In genomic region chr7:143037306-143037705, GRCm38 (mm10) we compare ENCODE assay signal across 29 mouse cellular contexts. TPM values are rescaled to one million over a fixed set of nuclear protein-coding genes. Genes with fewer than 3 reads are reported as not detected.
DNase-seq lines count a peak whose midpoint lies in the region; ATAC-seq and TF ChIP-seq lines count a peak whose summit lies in the region.
"Had no signal": no experiment of that assay in that cellular context is flagged by ENCODE, and none has a peak within 500 bp of the region (broad histone marks: within the 10 kb centered on the region; RNA-seq: fewer than 3 reads in every experiment).

No protein-coding gene starts in this region.

- no peak for TF ChIP-seq RAD21 in MEL (IDR thresholded peaks at IDR 0.05; ENCODE audit: low read depth, low read length)

- no peaks in the 10 kb centered on the region; the same call in 1 of the 2 replicates for H3K27me3 ChIP-seq in liver, adult 2 months (ENCODE audit: control insufficient read depth, insufficient read depth, low read length)
- no peaks in the 10 kb centered on the region for H3K27me3 ChIP-seq in liver, postnatal 0 days (ENCODE audit: insufficient read depth, low read length)
- no peaks in the 10 kb centered on the region for H3K27me3 ChIP-seq in MEL (ENCODE audit: control insufficient read depth in 1 of 2, insufficient read depth in 2 of 2, low read length in 2 of 2)
- H3K27me3 ChIP-seq: forebrain, embryonic 13.5 days; heart, embryonic 12.5 days; heart, embryonic 15.5 days; hindbrain, embryonic 13.5 days had no signal

- ATAC-seq in liver, postnatal 0 days: no peak
- peak; percentile 43; the same call in 1 of the 2 replicates for ATAC-seq in common myeloid progenitor, adult 5-6 weeks (replicated peaks; ENCODE audit: low read depth, poor library complexity, severe bottlenecking)
- ATAC-seq: forebrain, embryonic 13.5 days; forebrain, embryonic 16.5 days; hindbrain, embryonic 16.5 days; intestine, embryonic 15.5 days had no signal

- H3K79me2 ChIP-seq in liver, adult 2 months (ENCODE audit: control insufficient read depth, insufficient read depth, low read length): no peaks in the 10 kb centered on the region
- H3K79me2 ChIP-seq in MEL (ENCODE audit: control insufficient read depth, insufficient read depth, low read length, poor library complexity): no peaks in the 10 kb centered on the region

- H3K9me3 ChIP-seq in liver, postnatal 0 days (ENCODE audit: low read length): no peaks in the 10 kb centered on the region
- no peaks in the 10 kb centered on the region for H3K9me3 ChIP-seq in MEL (replicated peaks; ENCODE audit: insufficient read depth, low read length)
- H3K9me3 ChIP-seq: forebrain, embryonic 10.5 days; forebrain, embryonic 13.5 days; G1E; heart, embryonic 12.5 days; heart, embryonic 15.5 days; hindbrain, embryonic 10.5 days; hindbrain, embryonic 13.5 days; intestine, embryonic 15.5 days had no signal

- H3K9ac ChIP-seq in liver, adult 2 months (ENCODE audit: low read depth, low read length): no peak overlapping the region
- no peak overlapping the region for H3K9ac ChIP-seq in liver, postnatal 0 days (replicated peaks)
- no peak overlapping the region for H3K9ac ChIP-seq in MEL (ENCODE audit: control insufficient read depth, low read depth, low read length, poor library complexity, severe bottlenecking)
- H3K9ac ChIP-seq: forebrain, embryonic 13.5 days; heart, embryonic 12.5 days; heart, embryonic 15.5 days; hindbrain, embryonic 13.5 days; intestine, embryonic 15.5 days had no signal

- WGBS in liver, adult 2 months: 89% methylated on average over 4 of the region's 4 CpGs
- 62% methylated on average over 4 of the region's 4 CpGs for WGBS in liver, postnatal 0 days (ENCODE audit: insufficient replicate concordance)

- no peak overlapping the region for H3K4me2 ChIP-seq in liver, postnatal 0 days (ENCODE audit: low read depth, low read length)
- H3K4me2 ChIP-seq: forebrain, embryonic 13.5 days; heart, embryonic 12.5 days; heart, embryonic 15.5 days; hindbrain, embryonic 13.5 days; intestine, embryonic 15.5 days had no signal

- peaks cover 20% of the 10 kb centered on the region for H3K4me1 ChIP-seq in liver, adult 2 months (ENCODE audit: control insufficient read depth, insufficient read depth, low read length)
- H3K4me1 ChIP-seq in liver, postnatal 0 days (ENCODE audit: insufficient read depth): peaks cover 14% of the 10 kb centered on the region
- H3K4me1 ChIP-seq in MEL (ENCODE audit: control insufficient read depth in 1 of 2, insufficient read depth in 2 of 2, low read length in 2 of 2): peaks cover 43 to 57% of the 10 kb centered on the region in 2 experiments
- H3K4me1 ChIP-seq: forebrain, embryonic 13.5 days; hindbrain, embryonic 13.5 days had no signal

- no peak for TF ChIP-seq CTCF in liver, adult 2 months (IDR thresholded peaks at IDR 0.05; ENCODE audit: low read depth, low read length)
- TF ChIP-seq CTCF in liver, postnatal 0 days (IDR thresholded peaks at IDR 0.05; ENCODE audit: low read depth): no peak
- no peak for TF ChIP-seq CTCF in MEL (IDR thresholded peaks at IDR 0.05 in 2 of 3, conservative IDR thresholded peaks at IDR 0.05 in 1 of 3; ENCODE audit: control insufficient read depth in 1 of 3, insufficient read depth in 1 of 3, low read depth in 2 of 3, low read length in 3 of 3, poor library complexity in 1 of 3, severe bottlenecking in 1 of 3)

- 0 out of 2 replicates have a peak overlapping the region, but pooled peaks have one; percentile 12 for H3K27ac ChIP-seq in liver, adult 2 months (replicated peaks; ENCODE audit: insufficient read depth, low read depth, low read length)
- no peak overlapping the region for H3K27ac ChIP-seq in liver, postnatal 0 days (ENCODE audit: low read depth)
- H3K27ac ChIP-seq in MEL (ENCODE audit: control insufficient read depth, low read depth, low read length): no peak overlapping the region
- H3K27ac ChIP-seq: forebrain, embryonic 10.5 days; forebrain, embryonic 13.5 days; heart, embryonic 15.5 days; hindbrain, embryonic 10.5 days; hindbrain, embryonic 13.5 days; intestine, embryonic 15.5 days had no signal

- TF ChIP-seq EP300 in liver, postnatal 0 days (IDR thresholded peaks at IDR 0.05; ENCODE audit: low read depth): no peak
- TF ChIP-seq EP300 in MEL (IDR thresholded peaks at IDR 0.05; ENCODE audit: low read depth in 1 of 2, low read length in 2 of 2): 0 out of 4 replicates have a peak, but pooled peaks of 1 of the 2 experiments have one; percentile 16

- DNase-seq in liver, adult 2 months (ENCODE audit: extremely low read depth, low read depth, low spot score): no peak
- no peak for DNase-seq in liver, postnatal 0 days
- DNase-seq in A20 (ENCODE audit: low read depth, low spot score): peak; percentile 62
- peak; percentile 72 for DNase-seq in MEL (ENCODE audit: low read depth, low spot score)
- DNase-seq in kidney, adult 8-10 months: no peak
- no peak for DNase-seq in right cerebral cortex, postnatal 36 days (ENCODE audit: low spot score in 2 of 2)
- DNase-seq in kidney, postnatal 10 days: no peak
- DNase-seq: adrenal gland, adult 2 months; adrenal gland, postnatal 14 days; cerebellum, adult 2 months; cerebellum, adult 9-11 months; cerebellum, postnatal 36 days; gastrocnemius, postnatal 10 days; gastrocnemius, postnatal 36 days; heart, postnatal 10 days; heart, postnatal 36 days had no signal

- no peaks in the 10 kb centered on the region for H3K36me3 ChIP-seq in liver, adult 2 months (ENCODE audit: control insufficient read depth, insufficient read depth, low read length)
- H3K36me3 ChIP-seq in liver, postnatal 0 days (replicated peaks; ENCODE audit: insufficient read depth, low read length): no peaks in the 10 kb centered on the region
- peaks cover 0 to 48% of the 10 kb centered on the region in 2 experiments; a peak in 2 of 4 replicates for H3K36me3 ChIP-seq in MEL (ENCODE audit: control insufficient read depth in 1 of 2, insufficient read depth in 2 of 2, low read length in 2 of 2)
- H3K36me3 ChIP-seq: forebrain, embryonic 10.5 days; G1E; heart, embryonic 15.5 days; hindbrain, embryonic 10.5 days; intestine, embryonic 15.5 days had no signal

- no peak for TF ChIP-seq POLR2A in liver, adult 2 months (IDR thresholded peaks at IDR 0.05; ENCODE audit: extremely low read depth, insufficient read depth, low read length)
- no peak for TF ChIP-seq POLR2A in MEL (IDR thresholded peaks at IDR 0.05; ENCODE audit: control insufficient read depth in 1 of 2, insufficient read depth in 1 of 2, low read depth in 1 of 2, low read length in 2 of 2, poor library complexity in 1 of 2)

- H3K4me3 ChIP-seq in liver, adult 2 months (ENCODE audit: insufficient read depth, low read depth, low read length): no peak overlapping the region; the same call in 1 of the 2 replicates
- no peak overlapping the region for H3K4me3 ChIP-seq in liver, postnatal 0 days (ENCODE audit: low read depth, low read length)
- no peak overlapping the region for H3K4me3 ChIP-seq in MEL (ENCODE audit: control insufficient read depth in 1 of 2, insufficient read depth in 1 of 2, low read depth in 2 of 2, low read length in 2 of 2)
- H3K4me3 ChIP-seq: forebrain, embryonic 10.5 days; forebrain, embryonic 13.5 days; heart, embryonic 12.5 days; heart, embryonic 15.5 days; hindbrain, embryonic 10.5 days; hindbrain, embryonic 13.5 days; intestine, embryonic 15.5 days had no signal

TF ChIP-seq in MEL, 35 proteins besides CTCF, POLR2A, EP300 and RAD21:
- TF ChIP-seq MXI1 (IDR thresholded peaks at IDR 0.05; ENCODE audit: low read depth, low read length) (peak; percentile 44; the same call in 1 of the 2 replicates), MAZ (IDR thresholded peaks at IDR 0.05; ENCODE audit: low read depth, low read length) (no peak), SIN3A (IDR thresholded peaks at IDR 0.05; ENCODE audit: low read length) (peak; percentile 31), TAL1 (IDR thresholded peaks at IDR 0.05; ENCODE audit: low read length) (peak; percentile 29), ETS1 (IDR thresholded peaks at IDR 0.05; ENCODE audit: low read depth, low read length) (0 out of 2 replicates have a peak, but pooled peaks have one; percentile 47), RCOR1 (IDR thresholded peaks at IDR 0.05; ENCODE audit: low read depth, low read length) (no peak)

RNA-seq across cellular contexts. Expression of gene Cd81, which starts 15.2 kb away (rescaled TPM):
- 363 and 420 TPM in 2 replicates for total RNA-seq in liver, adult 2 months (2014; rRNA removed)
- 616 and 625 TPM in 2 replicates for polyA plus RNA-seq in liver, adult 2 months (2012; rRNA removed)
- 213 and 231 TPM in 2 replicates for polyA plus RNA-seq in liver, postnatal 0 days (2015; fragmentation: Nextera tagmentation; extraction: Ambion mirVana)
- 86.8 and 105 TPM in 2 replicates for total RNA-seq in MEL (2012; rRNA removed)
- polyA plus RNA-seq in MEL (2012; ENCODE audit: insufficient read depth in 1 of 2, insufficient read length in 2 of 2, low read depth in 1 of 2, low replicate concordance in 2 of 2, missing spikeins in 1 of 2): 100 to 1,000 TPM in 1 of 2 experiments, not detected in 1; 133 TPM
- total RNA-seq in common myeloid progenitor, adult 5-6 weeks (2017): 187 and 210 TPM in 2 replicates

RNA-seq across cellular contexts. Expression of gene Tssc4, which starts 31.7 kb away (rescaled TPM):
- total RNA-seq in liver, adult 2 months (2014; rRNA removed): 11.9 and 13.4 TPM in 2 replicates
- 45.6 and 47.7 TPM in 2 replicates for polyA plus RNA-seq in liver, adult 2 months (2012; rRNA removed)
- 24.1 and 25.2 TPM in 2 replicates for polyA plus RNA-seq in liver, postnatal 0 days (2015; fragmentation: Nextera tagmentation; extraction: Ambion mirVana)
- 63.9 and 76.9 TPM in 2 replicates for total RNA-seq in MEL (2012; rRNA removed)
- 10 to 100 TPM in 1 of 2 experiments, not detected in 1; 75.6 TPM for polyA plus RNA-seq in MEL (2012; ENCODE audit: insufficient read depth in 1 of 2, insufficient read length in 2 of 2, low read depth in 1 of 2, low replicate concordance in 2 of 2, missing spikeins in 1 of 2)
- 25.3 and 25.5 TPM in 2 replicates for total RNA-seq in common myeloid progenitor, adult 5-6 weeks (2017)

RNA-seq across cellular contexts. Expression of gene Tspan32, which starts 32.5 kb away (rescaled TPM):
- 0.46 and 1.1 TPM in 2 replicates for total RNA-seq in liver, adult 2 months (2014; rRNA removed)
- 0.56 and 1.0 TPM in 2 replicates for polyA plus RNA-seq in liver, adult 2 months (2012; rRNA removed)
- 31.0 and 37.5 TPM in 2 replicates for polyA plus RNA-seq in liver, postnatal 0 days (2015; fragmentation: Nextera tagmentation; extraction: Ambion mirVana)
- total RNA-seq in MEL (2012; rRNA removed): 159 and 205 TPM in 2 replicates
- 100 to 1,000 TPM in 1 of 2 experiments, 10 to 100 TPM in 1; 53.5 to 212 TPM for polyA plus RNA-seq in MEL (2012; ENCODE audit: insufficient read depth in 1 of 2, insufficient read length in 2 of 2, low read depth in 1 of 2, low replicate concordance in 2 of 2, missing spikeins in 1 of 2)
- 115 and 119 TPM in 2 replicates for total RNA-seq in common myeloid progenitor, adult 5-6 weeks (2017)

RNA-seq across cellular contexts. Expression of gene Trpm5, which starts 57.1 kb away (rescaled TPM):
- total RNA-seq in liver, adult 2 months (2014; rRNA removed): under 0.01 and 0.07 TPM in 2 replicates
- polyA plus RNA-seq in liver, adult 2 months (2012; rRNA removed): 0.02 TPM in 1 of 2 replicates, not detected in the other
- polyA plus RNA-seq in liver, postnatal 0 days (2015; fragmentation: Nextera tagmentation; extraction: Ambion mirVana): 0.13 and 0.42 TPM in 2 replicates
- 1.5 and 1.7 TPM in 2 replicates for total RNA-seq in MEL (2012; rRNA removed)
- polyA plus RNA-seq in MEL (2012; ENCODE audit: insufficient read depth in 1 of 2, insufficient read length in 2 of 2, low read depth in 1 of 2, low replicate concordance in 2 of 2, missing spikeins in 1 of 2): 1 to 10 TPM in 1 of 2 experiments, not detected in 1; 1.9 TPM
- not detected in 2 replicates for total RNA-seq in common myeloid progenitor, adult 5-6 weeks (2017)
- total RNA-seq: gastrocnemius, adult 18-20 months; gastrocnemius, postnatal 36 days; granulocyte monocyte progenitor cell, adult 5-6 weeks; heart, postnatal 36 days had no signal
- polyA plus RNA-seq: G1E had no signal

Comparison
In these comparisons a context has a peak if more than half of its experiments do, and no peak if none do; other contexts are left out.
1. DNase-seq: peak in A20 (single experiment) and MEL (single experiment); none in liver, adult 2 months (single experiment), liver, postnatal 0 days (single experiment), kidney, adult 8-10 months (0 of 2), right cerebral cortex, postnatal 36 days (0 of 2) and kidney, postnatal 10 days (single experiment).
2. RNA of gene Tspan32, which starts 32.5 kb away (total RNA-seq): 159 to 205 TPM in MEL and 115 to 119 TPM in common myeloid progenitor, adult 5-6 weeks; 0.46 to 1.1 TPM in liver, adult 2 months; every median in the first group is over 10 times any median in the second.